Mouse (Mus musculus) c-Kit-positive CD71-positive TER-119-negative erythroid progenitor cells, embryonic 14.5 days (primary cell): Measurements from ENCODE around the gene Nln.

Experiments
- DNase-seq: peaks from one replicate; pipeline ENCODE4 v3.0.0-alpha.2; 2013; ENCODE audit warnings: low read depth

The Nln gene

GRCm38 (mm10) chr13:104014038-104014437, 95.4 kb downstream of the Nln start:
- no peak for DNase-seq

DNA sequence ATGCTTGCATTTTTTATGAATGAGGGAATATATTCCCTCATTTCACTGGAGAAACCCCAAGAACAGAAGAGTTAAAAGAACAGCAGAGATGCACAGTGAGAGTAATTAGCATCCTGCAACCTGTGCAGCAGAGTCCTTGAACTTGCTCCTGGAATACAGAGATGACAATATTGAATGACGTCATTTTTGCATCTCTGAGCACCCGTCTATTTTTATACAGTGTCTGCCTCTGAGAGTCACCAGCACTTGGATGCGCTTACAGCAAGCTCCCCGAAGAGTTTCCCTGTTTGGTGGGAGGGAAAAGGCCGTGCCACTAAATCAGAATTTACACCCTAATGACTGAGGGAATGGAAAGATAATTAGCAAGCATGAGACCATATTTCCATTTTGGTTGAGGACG, 96.0 kb downstream of the Nln start:
- DNase-seq, result no peak

DNA sequence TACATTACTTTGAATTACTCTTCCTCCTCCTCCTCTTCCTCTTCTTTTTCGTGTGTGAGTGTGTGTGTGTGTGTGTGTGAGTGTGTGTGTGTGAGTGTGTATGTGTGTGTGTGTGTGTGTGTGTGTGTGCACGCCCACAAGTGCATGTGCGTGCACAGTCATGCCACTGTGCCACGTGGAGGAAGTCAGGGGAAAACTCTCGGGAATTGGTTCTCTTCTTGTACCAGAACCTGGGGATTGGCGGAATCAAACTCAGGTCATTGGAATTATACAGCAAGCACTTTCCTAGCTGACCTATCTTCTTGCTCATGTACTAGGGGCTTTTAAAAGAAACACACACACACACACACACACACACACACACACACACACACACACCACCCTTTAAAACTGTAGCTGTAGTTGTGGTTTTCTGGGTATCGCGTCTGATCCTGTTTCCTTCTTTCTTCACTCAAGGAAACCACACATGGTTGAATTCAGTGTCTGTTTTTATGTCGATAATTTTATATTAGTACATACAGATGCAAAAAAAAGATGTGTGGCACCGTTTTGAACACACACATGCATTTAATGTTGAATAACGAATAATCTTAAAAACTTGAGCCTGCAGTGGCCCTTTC, 97.1 kb downstream of the Nln start:
- DNase-seq, result no peak

- DNase-seq, result no peak
These were observed 98.1 kb downstream of the Nln start for GRCm38 (mm10) chr13:104011289-104011688.

DNA sequence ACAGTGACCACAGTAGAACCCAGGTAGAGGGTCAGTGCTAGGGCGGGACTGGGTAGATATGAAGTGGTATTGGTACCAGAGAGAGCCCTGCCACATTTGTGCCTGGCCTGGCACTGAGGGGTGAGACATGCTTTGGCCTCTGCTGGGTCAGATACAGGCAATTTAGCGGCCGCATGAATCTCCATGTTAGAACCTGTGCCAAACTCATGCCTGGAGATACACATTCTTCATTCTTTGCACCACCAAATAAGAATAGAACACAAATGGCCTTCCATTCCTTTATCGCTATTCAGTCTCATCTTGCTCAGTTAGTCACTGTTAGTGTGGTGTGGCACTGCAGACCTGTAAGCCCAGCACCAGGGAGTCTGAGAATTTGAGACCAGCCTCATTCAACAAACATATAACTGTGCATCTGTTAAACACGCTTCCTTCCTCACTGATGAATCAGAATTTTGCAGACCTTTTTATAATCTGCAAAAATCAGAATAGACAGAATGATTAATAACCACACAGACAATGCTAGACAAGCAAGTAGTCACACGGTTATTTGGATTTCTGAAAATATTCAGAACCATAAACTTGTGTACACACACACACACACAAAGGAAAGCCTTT, 104.1 kb downstream of the Nln start:
- no peak for DNase-seq

DNA sequence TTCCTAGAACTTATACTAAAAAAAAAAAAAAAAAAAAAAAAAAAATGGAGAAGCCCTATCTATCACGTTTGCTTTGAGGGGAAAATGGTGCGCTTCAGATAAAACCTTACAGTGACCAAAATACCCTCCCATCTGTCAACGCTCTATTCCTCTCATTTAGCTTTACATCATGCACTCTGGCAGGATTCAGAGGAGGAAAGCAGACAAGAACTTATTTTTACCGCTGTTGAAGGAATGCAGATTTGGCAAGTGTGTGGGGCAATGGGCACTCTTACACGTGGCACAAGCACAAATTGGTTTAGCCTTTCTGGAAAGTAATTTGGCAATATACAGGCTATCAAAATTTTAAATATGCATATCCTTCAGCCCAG, 115.3 kb downstream of the Nln start:
- DNase-seq, result peak; percentile 9

DNA sequence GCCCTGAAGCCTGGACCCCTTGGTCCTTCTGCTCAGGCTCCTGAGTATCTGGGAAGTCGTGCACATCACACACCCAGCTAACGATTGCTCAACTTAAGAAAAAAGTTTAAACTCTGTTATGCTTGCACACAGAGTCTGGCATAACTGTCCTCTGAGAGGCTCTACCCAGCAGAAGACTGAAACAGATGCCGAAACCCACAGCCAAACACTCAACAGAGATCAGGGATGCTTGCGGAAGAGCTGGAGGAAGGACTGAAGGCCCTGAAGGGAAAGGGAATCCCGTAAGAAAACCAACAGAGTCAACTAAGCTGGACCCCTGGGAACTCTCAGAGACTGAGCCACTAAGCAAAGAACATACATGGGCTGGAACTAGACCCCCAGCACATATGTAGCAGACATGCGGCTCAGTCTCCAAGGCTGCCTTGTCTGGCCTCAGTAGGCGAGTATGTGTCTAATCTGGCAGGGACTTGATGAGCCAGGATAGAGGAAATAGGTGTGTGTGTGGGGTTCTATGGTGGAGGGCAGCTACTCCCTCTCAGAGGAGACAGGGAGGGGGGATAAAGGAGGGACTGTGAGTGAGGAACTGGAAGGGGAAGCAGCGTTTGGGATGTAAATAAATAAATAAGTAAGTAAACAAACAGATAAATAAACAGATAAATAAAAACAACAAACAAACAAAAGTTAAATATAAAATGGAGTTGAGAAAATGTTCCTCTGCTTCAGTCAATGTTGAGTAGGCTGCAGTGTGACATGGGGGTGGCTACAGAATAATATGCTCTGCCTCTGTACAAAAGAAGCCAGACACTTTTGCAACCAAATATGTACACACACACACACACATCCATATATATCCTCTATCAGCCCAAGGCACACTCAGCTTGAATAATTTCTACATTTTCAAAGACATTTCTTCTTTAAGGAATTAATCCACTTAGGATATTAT, 116.0 kb downstream of the Nln start:
- no peak for DNase-seq

- no peak for DNase-seq
These were observed 122.8 kb downstream of the Nln start for GRCm38 (mm10) chr13:103986660-103987059.

DNA sequence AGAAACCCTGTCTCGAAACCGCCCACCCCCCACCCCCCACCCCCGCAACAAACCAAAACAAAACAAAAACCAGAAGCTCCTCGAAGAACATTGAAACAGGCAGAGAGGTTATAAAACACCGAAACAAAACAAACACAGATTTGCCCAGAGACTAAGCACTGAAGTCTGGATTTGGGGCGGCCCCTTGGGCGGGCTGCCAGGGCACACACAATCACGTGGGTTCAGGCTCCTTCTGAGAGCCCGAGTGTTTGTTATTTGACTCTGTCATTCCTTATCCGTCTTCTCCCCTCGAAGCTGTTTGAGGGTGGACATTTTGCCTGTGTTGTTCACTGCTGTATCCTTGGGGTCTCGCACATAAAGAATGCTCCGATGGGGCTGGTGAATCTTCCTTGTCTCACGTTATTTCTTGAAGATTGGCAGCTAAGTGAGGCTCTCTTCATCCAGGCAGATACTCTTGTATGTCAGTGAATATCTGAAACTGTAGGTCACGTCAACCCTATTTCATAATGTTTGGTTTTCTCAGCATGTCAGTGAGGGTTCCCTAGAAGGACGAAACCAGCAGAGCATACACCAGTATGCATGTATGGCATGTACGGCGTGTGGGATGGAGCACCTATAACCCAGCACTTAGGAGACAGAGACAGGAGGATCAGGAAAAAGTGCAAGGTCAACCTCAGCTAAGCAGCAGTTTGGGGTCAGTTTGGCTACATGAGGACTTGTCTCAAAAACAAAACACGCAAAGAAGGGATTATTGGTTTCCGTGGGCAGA, 123.7 kb downstream of the Nln start:
- DNase-seq, result no peak

GRCm38 (mm10) chr13:103982376-103982775, 127.0 kb downstream of the Nln start:
- DNase-seq, result no peak

DNA sequence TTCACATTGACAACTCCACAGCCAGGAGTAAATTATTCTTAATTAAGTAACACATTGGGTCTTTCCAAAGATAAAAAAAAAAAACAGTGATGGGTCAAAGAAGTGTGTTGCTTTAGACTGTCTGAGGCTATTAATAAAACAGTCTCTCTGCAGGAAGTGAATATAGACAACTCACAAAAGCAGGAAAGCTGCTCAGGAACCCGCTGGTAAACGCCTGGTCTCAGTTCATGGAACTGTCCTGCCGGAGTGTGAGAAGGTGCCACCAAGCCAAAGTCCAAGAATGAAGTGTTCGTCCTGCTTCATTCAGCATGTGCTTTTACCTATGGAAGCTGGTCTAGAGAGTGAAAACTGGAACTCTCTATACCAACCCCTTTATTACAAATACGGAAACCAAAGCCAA, 129.0 kb downstream of the Nln start:
- DNase-seq, result no peak

- DNase-seq, result no peak
These were observed 131.0 kb downstream of the Nln start for GRCm38 (mm10) chr13:103978286-103978866.

- no peak for DNase-seq
These were observed 131.6 kb downstream of the Nln start for GRCm38 (mm10) chr13:103977844-103978243.

DNA sequence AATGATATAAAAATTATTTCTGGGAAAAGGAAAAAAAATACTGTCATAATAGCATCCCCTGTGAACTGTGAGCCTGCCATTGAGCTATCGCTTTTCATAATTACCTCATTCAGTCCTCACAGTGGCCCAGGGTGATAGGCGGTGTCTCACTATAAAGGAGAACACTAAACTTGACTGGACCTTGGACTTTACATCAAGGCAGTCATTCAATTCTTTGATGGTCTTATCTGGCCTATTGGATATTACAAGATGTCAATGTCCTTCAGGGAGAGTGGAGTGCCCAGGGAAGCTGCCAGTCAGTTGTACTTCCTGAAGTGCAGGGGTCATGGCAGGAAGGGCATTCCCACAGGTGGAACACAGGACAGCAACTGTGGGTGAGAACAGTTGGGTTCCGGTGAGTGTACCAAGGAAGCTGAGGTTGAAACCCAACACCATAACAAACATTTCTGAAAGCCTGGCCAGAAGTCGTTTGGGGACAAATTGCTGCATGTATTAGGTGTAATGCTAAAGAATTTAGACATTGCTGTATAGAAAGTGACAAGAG, 133.2 kb downstream of the Nln start:
- no peak for DNase-seq

- DNase-seq, result no peak
These were observed 134.3 kb downstream of the Nln start for GRCm38 (mm10) chr13:103975101-103975500.

DNA sequence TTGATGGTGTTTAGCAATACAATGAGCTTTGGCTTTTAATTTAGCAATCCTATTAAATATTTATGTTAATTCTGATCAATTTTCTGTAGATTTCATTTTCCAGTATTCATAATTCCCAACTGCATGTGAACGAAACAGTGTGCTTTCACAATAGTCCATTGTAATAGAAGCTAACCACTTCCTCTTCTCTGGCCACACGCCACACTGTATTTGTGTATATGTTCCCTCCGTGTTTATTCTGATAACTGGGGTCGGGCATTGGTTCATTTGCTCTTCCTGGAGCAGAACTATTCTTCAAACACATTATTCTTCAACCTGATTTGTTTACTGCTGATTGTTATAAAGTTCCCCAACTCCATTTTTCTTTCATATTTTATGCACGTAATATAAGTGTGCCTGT, 135.4 kb downstream of the Nln start:
- no peak for DNase-seq
